Mouse (Mus musculus): ENCODE data around the gene Krt26.

DNA sequence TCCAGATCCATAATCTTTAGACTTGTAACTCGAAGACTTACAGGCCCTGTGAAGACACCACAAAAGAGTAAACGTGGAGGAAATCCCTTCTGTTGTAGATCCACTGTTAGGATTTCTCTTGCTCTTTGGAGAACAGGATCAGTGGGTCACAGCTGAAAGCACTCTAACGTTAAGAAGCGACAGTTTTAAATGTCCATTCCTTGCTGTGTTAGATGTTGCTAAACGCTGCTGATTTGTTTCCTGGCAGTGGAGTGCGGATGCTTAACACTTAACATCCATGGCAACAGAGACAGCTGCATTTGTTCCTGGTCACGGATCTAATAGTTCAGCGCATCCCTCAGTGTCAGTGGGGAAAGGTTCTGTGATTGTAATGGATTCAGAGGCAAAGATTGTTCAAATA, 21.2 kb downstream of the Krt26 start:
- no peak for TF ChIP-seq POLR2A (IDR thresholded peaks at IDR 0.05; ENCODE audit: low read depth, low read length)
- no peak for TF ChIP-seq CTCF (IDR thresholded peaks at IDR 0.05; ENCODE audit: borderline replicate concordance, insufficient read depth, low read length)

Data from embryonic fibroblast, embryonic 13.5 days (primary cell).